Mouse (Mus musculus): ENCODE results near the gene Gm45716. TPM values are rescaled to one million over a fixed set of nuclear protein-coding genes. Genes with fewer than 3 reads are reported as not detected.

Gene Gm45716
- 19.6 and 21.4 TPM in 2 replicates for polyA plus RNA-seq (2014; fragmentation: Nextera tagmentation; extraction: Ambion mirVana)

- Histone ChIP-seq H3K9ac (ENCODE audit: low read length) (no peak within 1 kb of the TSS), H3K36me3 (ENCODE audit: control insufficient read depth, insufficient read depth, low read length) (no peaks in the 10 kb centered on the region), H3K4me1 (ENCODE audit: control insufficient read depth, insufficient read depth, low read length) (no peaks in the 10 kb centered on the region), H3K4me2 (ENCODE audit: low read length) (no peak within 1 kb of the TSS), H3K4me3 (ENCODE audit: low read depth, low read length) (no peak within 1 kb of the TSS), H3K27me3 (replicated peaks; ENCODE audit: control insufficient read depth, insufficient read depth, low read length) (no peaks in the 10 kb centered on the region), H3K9me3 (replicated peaks; ENCODE audit: control insufficient read depth, low read length) (no peaks in the 10 kb centered on the region), H3K27ac (ENCODE audit: low read depth, low read length) (no peak within 1 kb of the TSS)
- ATAC-seq = no peak
- no peak for DNase-seq (ENCODE audit: low spot score)
- 81% methylated on average over 7 of the region's 7 CpGs for WGBS
Measured at GRCm38 (mm10) chr11:90187441-90187840, at the start of gene Gm45716. Gene Gm45716, plus strand, starts transcription at chr11:90187683.

GRCm38 (mm10) chr11:90142393-90142792 lies 45.1 kb upstream of the Gm45716 start:
- Histone ChIP-seq H3K36me3 (ENCODE audit: control insufficient read depth, insufficient read depth, low read length) (no peaks in the 10 kb centered on the region), H3K4me2 (ENCODE audit: low read length) (no peak overlapping the region), H3K27ac (ENCODE audit: low read depth, low read length) (no peak overlapping the region), H3K9me3 (replicated peaks; ENCODE audit: control insufficient read depth, low read length) (no peaks in the 10 kb centered on the region), H3K4me1 (ENCODE audit: control insufficient read depth, insufficient read depth, low read length) (peaks cover 8% of the 10 kb centered on the region), H3K27me3 (replicated peaks; ENCODE audit: control insufficient read depth, insufficient read depth, low read length) (no peaks in the 10 kb centered on the region), H3K4me3 (ENCODE audit: low read depth, low read length) (no peak overlapping the region), H3K9ac (ENCODE audit: low read length) (no peak overlapping the region)
- 30% methylated on average over 4 of the region's 4 CpGs for WGBS
- DNase-seq (ENCODE audit: low spot score) (peak; percentile 70), ATAC-seq (no peak)

- 81% methylated on average over 4 of the region's 4 CpGs for WGBS
- H3K4me2 ChIP-seq (ENCODE audit: low read length) = no peak overlapping the region
- no peaks in the 10 kb centered on the region for H3K36me3 ChIP-seq (ENCODE audit: control insufficient read depth, insufficient read depth, low read length)
- H3K27ac ChIP-seq (ENCODE audit: low read depth, low read length) = no peak overlapping the region
- peaks cover 8% of the 10 kb centered on the region for H3K4me1 ChIP-seq (ENCODE audit: control insufficient read depth, insufficient read depth, low read length)
- no peak overlapping the region for H3K9ac ChIP-seq (ENCODE audit: low read length)
- no peaks in the 10 kb centered on the region for H3K27me3 ChIP-seq (replicated peaks; ENCODE audit: control insufficient read depth, insufficient read depth, low read length)
- H3K4me3 ChIP-seq (ENCODE audit: low read depth, low read length) = no peak overlapping the region
- ATAC-seq (no peak), DNase-seq (ENCODE audit: low spot score) (no peak)
- no peaks in the 10 kb centered on the region for H3K9me3 ChIP-seq (replicated peaks; ENCODE audit: control insufficient read depth, low read length)
Measured at GRCm38 (mm10) chr11:90142936-90143335, 44.5 kb upstream of the Gm45716 start.

GRCm38 (mm10) chr11:90146086-90146860 lies 41.2 kb upstream of the Gm45716 start:
- no peaks in the 10 kb centered on the region for H3K9me3 ChIP-seq (replicated peaks; ENCODE audit: control insufficient read depth, low read length)
- ATAC-seq = no peak

GRCm38 (mm10) chr11:90155066-90155465 lies 32.4 kb upstream of the Gm45716 start:
- H3K9me3 ChIP-seq (replicated peaks; ENCODE audit: control insufficient read depth, low read length) = no peaks in the 10 kb centered on the region
- H3K9ac ChIP-seq (ENCODE audit: low read length) = no peak overlapping the region
- no peaks in the 10 kb centered on the region for H3K27me3 ChIP-seq (replicated peaks; ENCODE audit: control insufficient read depth, insufficient read depth, low read length)
- H3K4me1 ChIP-seq (ENCODE audit: control insufficient read depth, insufficient read depth, low read length) = peaks cover 5% of the 10 kb centered on the region; the same call in 1 of the 2 replicates
- no peak overlapping the region for H3K4me3 ChIP-seq (ENCODE audit: low read depth, low read length)
- ATAC-seq (0 out of 2 replicates have a peak, but pooled peaks have one; percentile 50), DNase-seq (ENCODE audit: low spot score) (peak; percentile 15)
- WGBS = 15% methylated on average over 5 of the region's 5 CpGs
- no peaks in the 10 kb centered on the region for H3K36me3 ChIP-seq (ENCODE audit: control insufficient read depth, insufficient read depth, low read length)
- H3K27ac ChIP-seq (ENCODE audit: low read depth, low read length) = peak overlapping the region; percentile 58; the same call in 1 of the 2 replicates
- H3K4me2 ChIP-seq (ENCODE audit: low read length) = no peak overlapping the region

More at GRCm38 (mm10) chr11:90146086-90146860, 41.2 kb upstream of the Gm45716 start:
- DNase-seq (ENCODE audit: low spot score) = no peak
- H3K4me3 ChIP-seq (ENCODE audit: low read depth, low read length) = no peak overlapping the region
- H3K9ac ChIP-seq (ENCODE audit: low read length) = no peak overlapping the region
- no peak overlapping the region for H3K4me2 ChIP-seq (ENCODE audit: low read length)
- H3K27ac ChIP-seq (ENCODE audit: low read depth, low read length) = no peak overlapping the region
- H3K36me3 ChIP-seq (ENCODE audit: control insufficient read depth, insufficient read depth, low read length) = no peaks in the 10 kb centered on the region
- H3K27me3 ChIP-seq (replicated peaks; ENCODE audit: control insufficient read depth, insufficient read depth, low read length) = no peaks in the 10 kb centered on the region
- H3K4me1 ChIP-seq (ENCODE audit: control insufficient read depth, insufficient read depth, low read length) = peaks cover 8% of the 10 kb centered on the region
- 91% methylated on average over 17 of the region's 17 CpGs for whole genome bisulfite sequencing

- peaks cover 5% of the 10 kb centered on the region; the same call in 1 of the 2 replicates for H3K4me1 ChIP-seq (ENCODE audit: control insufficient read depth, insufficient read depth, low read length)
- DNase-seq (ENCODE audit: low spot score) = peak; percentile 54
- no peaks in the 10 kb centered on the region for H3K27me3 ChIP-seq (replicated peaks; ENCODE audit: control insufficient read depth, insufficient read depth, low read length)
- H3K9ac ChIP-seq (ENCODE audit: low read length) = no peak overlapping the region
- H3K9me3 ChIP-seq (replicated peaks; ENCODE audit: control insufficient read depth, low read length) = no peaks in the 10 kb centered on the region
- H3K36me3 ChIP-seq (ENCODE audit: control insufficient read depth, insufficient read depth, low read length) = no peaks in the 10 kb centered on the region
- peak; percentile 68 for ATAC-seq
- H3K4me2 ChIP-seq (ENCODE audit: low read length) = no peak overlapping the region
- peak overlapping the region; percentile 58; the same call in 1 of the 2 replicates for H3K27ac ChIP-seq (ENCODE audit: low read depth, low read length)
- no peak overlapping the region for H3K4me3 ChIP-seq (ENCODE audit: low read depth, low read length)
- WGBS = 4% methylated on average over 2 of the region's 2 CpGs
Measured at GRCm38 (mm10) chr11:90155466-90155865, 32.0 kb upstream of the Gm45716 start.

GRCm38 (mm10) chr11:90167771-90168170 lies 19.7 kb upstream of the Gm45716 start:
- H3K27ac ChIP-seq (ENCODE audit: low read depth, low read length) = no peak overlapping the region
- H3K9me3 ChIP-seq (replicated peaks; ENCODE audit: control insufficient read depth, low read length) = no peaks in the 10 kb centered on the region

GRCm38 (mm10) chr11:90168338-90169065 lies 19.0 kb upstream of the Gm45716 start:
- WGBS = 88% methylated on average over 10 of the region's 10 CpGs
- H3K36me3 ChIP-seq (ENCODE audit: control insufficient read depth, insufficient read depth, low read length) = no peaks in the 10 kb centered on the region
- H3K4me1 ChIP-seq (ENCODE audit: control insufficient read depth, insufficient read depth, low read length) = no peaks in the 10 kb centered on the region
- H3K27me3 ChIP-seq (replicated peaks; ENCODE audit: control insufficient read depth, insufficient read depth, low read length) = no peaks in the 10 kb centered on the region
- no peak overlapping the region for H3K9ac ChIP-seq (ENCODE audit: low read length)
- no peaks in the 10 kb centered on the region for H3K9me3 ChIP-seq (replicated peaks; ENCODE audit: control insufficient read depth, low read length)
- ATAC-seq (no peak), DNase-seq (ENCODE audit: low spot score) (no peak)
- H3K27ac ChIP-seq (ENCODE audit: low read depth, low read length) = no peak overlapping the region
- H3K4me3 ChIP-seq (ENCODE audit: low read depth, low read length) = no peak overlapping the region
- H3K4me2 ChIP-seq (ENCODE audit: low read length) = no peak overlapping the region

More at GRCm38 (mm10) chr11:90167771-90168170, 19.7 kb upstream of the Gm45716 start:
- Histone ChIP-seq H3K36me3 (ENCODE audit: control insufficient read depth, insufficient read depth, low read length) (no peaks in the 10 kb centered on the region), H3K4me2 (ENCODE audit: low read length) (no peak overlapping the region), H3K9ac (ENCODE audit: low read length) (no peak overlapping the region), H3K4me1 (ENCODE audit: control insufficient read depth, insufficient read depth, low read length) (no peaks in the 10 kb centered on the region), H3K4me3 (ENCODE audit: low read depth, low read length) (no peak overlapping the region), H3K27me3 (replicated peaks; ENCODE audit: control insufficient read depth, insufficient read depth, low read length) (no peaks in the 10 kb centered on the region)
- DNase-seq (ENCODE audit: low spot score) (no peak), ATAC-seq (no peak)
- WGBS = 25% methylated on average over 6 of the region's 6 CpGs

Data from forebrain, embryonic 14.5 days (tissue).